Mouse (Mus musculus) brain, embryonic 14.5 days (tissue): ENCODE measurements around the gene Coq10a.

Experiments used
- CTCF ChIP-seq: fragments of 200-500 bp; IDR thresholded peaks from 2 replicates; pipeline ENCODE4 v1.5.1; 2012; ENCODE audit warnings: inconsistent platforms, mild to moderate bottlenecking, moderate library complexity, borderline replicate concordance; ENCODE audit not compliant: insufficient read depth, insufficient read length; ENCODE audit errors: extremely low read depth
- POLR2A ChIP-seq: fragments of 200-500 bp; IDR thresholded peaks from 2 replicates; pipeline ENCODE4 v1.6.1; 2012; ENCODE audit warnings: mild to moderate bottlenecking, inconsistent platforms, borderline replicate concordance; ENCODE audit not compliant: poor library complexity, insufficient read depth, insufficient read length, severe bottlenecking; ENCODE audit errors: extremely low read depth

GRCm38 (mm10) chr10:128380565-128380964 lies 11.8 kb upstream of the Coq10a start:
- TF ChIP-seq CTCF (no peak), POLR2A (no peak)
